Mouse (Mus musculus) CD4-positive naive resting alpha-beta T cell, adult 76 days (primary cell): ENCODE results near the gene Phf12. TPM values are rescaled to one million over a fixed set of nuclear protein-coding genes. Genes with fewer than 3 reads are reported as not detected.

Experiments
- total RNA-seq: library from RNA; stranded (reverse); gene quantifications from one replicate; pipeline ENCODE4 v1.2.4, GENCODE M21; 2023

The Phf12 gene
- 117 TPM for total RNA-seq

DNA sequence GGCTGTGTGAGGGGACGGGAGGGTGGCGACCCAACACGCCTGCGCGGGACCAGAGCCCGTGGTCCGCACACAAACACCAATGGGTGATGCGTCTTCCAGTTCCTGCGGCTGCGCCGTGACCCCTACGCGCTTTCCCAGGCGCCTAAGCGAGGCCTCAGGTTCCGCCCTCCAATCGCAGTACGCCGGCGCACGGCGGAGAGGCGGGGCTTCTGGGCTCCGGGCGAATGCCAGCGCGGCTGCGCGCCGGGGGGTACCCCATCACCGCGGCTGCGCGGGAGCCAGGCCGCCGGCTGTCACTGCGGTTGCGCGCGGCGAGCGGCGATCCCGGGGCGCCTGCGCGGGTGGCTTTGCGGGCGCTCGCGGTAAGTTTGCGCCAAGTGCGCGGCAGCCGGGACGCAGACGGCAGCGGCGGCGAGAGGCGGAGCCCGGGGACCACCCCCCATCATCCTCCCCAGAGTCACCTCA, at the start of gene Phf12:
Gene Phf12, plus strand, starts transcription at position 314 of the 465 bp plus-strand sequence.

DNA sequence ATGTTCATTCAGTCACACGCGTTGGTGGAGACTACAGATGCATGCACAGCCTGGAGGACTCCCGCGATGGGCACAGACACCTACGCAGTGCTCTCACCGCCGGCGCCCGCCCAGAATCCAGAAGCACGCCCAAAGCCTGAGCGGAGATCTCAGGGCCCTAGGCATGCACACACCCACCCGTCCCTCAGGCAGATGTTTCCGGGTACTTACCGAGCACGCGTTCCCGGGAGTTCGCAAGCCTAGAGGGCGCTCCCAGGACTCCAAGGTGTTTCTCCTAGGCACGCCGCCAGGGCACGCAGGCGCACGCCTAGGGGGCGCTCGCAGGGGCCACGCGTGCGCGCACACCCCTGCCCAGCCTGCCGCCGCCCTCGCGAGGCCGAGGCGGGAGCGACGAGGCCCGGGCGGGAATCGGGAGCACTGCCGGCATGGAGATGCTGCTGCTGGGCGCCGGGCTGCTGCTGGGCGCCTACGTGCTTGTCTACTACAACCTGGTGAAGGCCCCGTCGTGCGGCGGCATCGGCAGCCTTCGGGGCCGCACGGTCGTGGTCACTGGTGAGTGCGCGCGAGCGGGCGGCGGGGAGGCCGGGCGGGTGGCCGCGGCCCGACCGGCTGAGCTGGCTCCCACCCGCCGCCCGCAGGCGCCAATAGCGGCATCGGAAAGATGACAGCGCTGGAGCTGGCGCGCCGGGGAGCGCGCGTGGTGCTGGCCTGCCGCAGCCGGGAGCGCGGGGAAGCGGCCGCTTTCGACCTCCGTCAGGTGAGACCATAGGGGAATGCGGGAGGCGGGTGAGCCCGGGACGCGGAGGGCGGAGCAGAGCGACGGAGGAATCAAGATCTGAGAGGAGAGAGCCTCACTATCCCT, 49.6 kb downstream of the Phf12 start, which contains the start of gene Dhrs13:
Gene Dhrs13, plus strand, starts transcription at position 334 of the 862 bp plus-strand sequence.

DNA sequence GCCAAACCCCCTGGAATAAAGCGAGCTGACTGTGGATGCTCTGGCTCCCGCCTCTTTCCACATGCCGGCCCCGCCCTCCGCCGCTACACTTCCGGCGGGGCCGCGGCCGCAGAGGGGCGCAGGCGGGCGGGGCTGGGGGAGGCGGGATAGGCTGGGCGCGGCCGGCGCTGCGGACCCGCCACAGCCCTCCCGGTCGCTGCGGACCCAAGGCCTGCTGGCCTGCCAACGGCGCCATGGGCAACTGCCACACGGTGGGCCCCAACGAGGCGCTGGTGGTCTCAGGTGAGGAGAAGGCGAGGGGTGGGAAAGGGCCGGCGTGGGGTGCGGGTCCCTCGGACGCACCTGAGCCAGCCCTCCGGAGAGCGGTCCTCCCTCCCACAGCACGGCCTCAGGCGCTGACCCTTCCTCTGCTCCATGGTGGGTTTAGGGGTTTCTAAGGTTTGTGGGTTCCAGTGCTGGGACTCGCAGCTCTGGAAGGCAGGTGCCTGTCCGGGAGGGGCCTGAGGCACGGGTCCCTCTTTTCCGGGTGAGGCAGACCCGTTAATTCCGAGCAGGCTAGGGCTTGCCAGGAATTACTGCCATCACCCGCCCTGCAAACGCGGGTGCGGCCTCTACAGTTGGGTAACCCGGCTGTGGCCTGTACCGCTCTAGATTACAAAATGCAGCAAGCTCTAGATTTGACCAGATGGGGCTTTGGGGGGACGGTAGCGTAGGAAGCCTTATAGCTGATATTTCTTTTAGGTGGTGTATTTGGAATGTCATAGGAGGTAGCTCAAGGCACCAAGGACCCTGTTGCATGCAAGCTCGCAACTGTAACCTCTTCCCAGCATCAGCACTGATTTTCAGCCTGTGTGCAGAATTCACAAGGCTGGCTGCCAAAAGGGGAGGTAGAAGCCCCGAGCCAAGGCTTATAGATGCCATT, 55.5 kb downstream of the Phf12 start, which contains the start of gene Flot2:
Gene Flot2, plus strand, starts transcription at position 101 of the 922 bp plus-strand sequence.

Other genes with a start within 250 kb of the Phf12 start
- 68.6 TPM for gene Myo18a, start 219.5 kb upstream of the Phf12 start, total RNA-seq
- gene Gm10277, start 195.0 kb upstream of the Phf12 start, total RNA-seq, result not detected
- not detected for gene Pipox, start 88.7 kb upstream of the Phf12 start, total RNA-seq
- gene Sez6, start 52.0 kb upstream of the Phf12 start, total RNA-seq, result not detected
- 3.7 TPM for gene Dhrs13, start 49.5 kb downstream of the Phf12 start, total RNA-seq
- 30.3 TPM for gene Flot2, start 55.2 kb downstream of the Phf12 start, total RNA-seq
- 27.5 TPM for gene Eral1, start 97.6 kb downstream of the Phf12 start, total RNA-seq
- 20.5 TPM for gene Fam222b, start 111.9 kb downstream of the Phf12 start, total RNA-seq
- 41.8 TPM for gene Traf4, start 182.8 kb downstream of the Phf12 start, total RNA-seq
- gene Nek8, start 193.9 kb downstream of the Phf12 start, total RNA-seq, result 8.4 TPM
- 6.9 TPM for gene Tlcd1, start 194.0 kb downstream of the Phf12 start, total RNA-seq
- 3,334 TPM for gene Rpl23a, start 200.8 kb downstream of the Phf12 start, total RNA-seq
- 3.3 TPM for gene Rab34, start 205.7 kb downstream of the Phf12 start, total RNA-seq
- gene Proca1, start 210.6 kb downstream of the Phf12 start, total RNA-seq, result not detected